Mouse (Mus musculus) spleen, postnatal 14 days (tissue): ENCODE measurements around the gene Vmn1r46.
"Not testable (repeated sequence)": the region's sequence is repeated elsewhere in the genome, so short reads cannot be mapped to it uniquely, and the experiment has no call there.

Experiments used
- DNase-seq, 2 experiments: peaks; one replicate each; pipeline ENCODE4 v3.0.0; 2021 to 2022; ENCODE audit warnings: low spot score in 2 of 2

Gene Vmn1r46

GRCm38 (mm10) chr6:89969013-89969412, at the start of gene Vmn1r46:
Gene Vmn1r46 (plus strand): TSS chr6:89969313.
- DNase-seq: no peak

GRCm38 (mm10) chr6:89940498-89940897, 28.6 kb upstream of the Vmn1r46 start, which contains the start of gene Vmn1r45:
Gene Vmn1r45 (minus strand): TSS chr6:89940598.
- not testable (repeated sequence) for DNase-seq

- no peak for DNase-seq
These were observed 28.2 kb upstream of the Vmn1r46 start for GRCm38 (mm10) chr6:89940926-89941325.

- no peak for DNase-seq
These were observed 15.6 kb upstream of the Vmn1r46 start for GRCm38 (mm10) chr6:89953556-89953955.

- DNase-seq: no peak
These were observed 2.8 kb upstream of the Vmn1r46 start for GRCm38 (mm10) chr6:89966341-89966740.

- no peak for DNase-seq
These were observed 16.9 kb downstream of the Vmn1r46 start for GRCm38 (mm10) chr6:89985989-89986388.

- not testable (repeated sequence) for DNase-seq
These were observed 46.7 kb downstream of the Vmn1r46 start, which contains the start of gene Vmn1r47 for GRCm38 (mm10) chr6:90015847-90016246. Gene Vmn1r47 (plus strand): TSS chr6:90016147.
